Mouse (Mus musculus): Measurements from ENCODE around the gene Nle1. TPM values are rescaled to one million over a fixed set of nuclear protein-coding genes. Genes with fewer than 3 reads are reported as not detected.
A peak's percentile ranks its signal among the peaks of the same experiment; 100 is the strongest.

Nle1 gene
- polyA plus RNA-seq (2015; fragmentation: Nextera tagmentation; extraction: Ambion mirVana) = 27.3 and 35.3 TPM in 2 replicates

DNA sequence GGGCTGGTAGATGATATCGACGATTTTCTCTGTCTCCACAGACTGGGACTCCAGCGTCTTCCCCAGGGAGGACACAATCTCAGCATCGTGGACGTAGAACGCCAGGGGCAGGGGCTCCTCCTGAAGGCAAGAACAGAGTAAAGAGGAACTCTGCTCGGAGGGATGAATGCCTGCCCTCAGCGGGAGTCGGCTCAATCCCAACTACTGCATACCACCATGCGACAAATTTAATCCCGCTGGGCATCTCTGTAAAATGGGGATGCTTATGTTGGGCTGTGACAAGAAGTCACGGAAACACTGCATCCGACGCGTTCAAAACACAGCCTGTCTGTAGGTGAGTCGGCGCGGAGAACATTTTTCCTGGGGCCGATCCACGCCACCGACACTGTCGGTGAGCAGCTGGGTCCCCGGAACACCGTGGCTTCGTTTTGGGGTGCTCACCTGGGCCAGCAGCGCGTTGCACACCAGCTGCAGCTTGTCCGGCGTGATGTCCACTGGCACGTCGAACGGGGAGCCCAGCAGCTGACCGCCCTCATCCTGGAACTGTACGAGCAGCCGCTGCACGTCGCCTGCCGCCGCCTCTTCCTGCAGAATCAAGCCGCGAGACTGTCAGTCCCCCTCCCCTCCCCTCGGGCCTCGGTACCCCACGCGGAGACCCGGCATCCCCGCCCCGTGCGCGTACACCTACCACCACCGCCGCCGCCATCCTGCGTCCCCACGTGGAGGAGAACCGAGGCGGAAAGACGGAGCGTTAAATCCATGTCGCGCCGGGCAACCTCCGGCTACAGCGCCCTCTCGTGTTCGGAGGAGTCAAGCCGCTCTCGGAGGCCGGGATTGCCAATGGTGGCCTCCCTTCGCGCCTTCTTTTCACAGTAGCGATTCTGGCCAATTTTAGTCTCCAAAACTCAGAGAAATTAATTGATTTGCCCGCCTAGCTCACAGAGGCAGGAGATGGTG is at the start of gene Nle1:
TSS of gene Nle1 (minus strand) at position 761 of the 957 bp plus-strand sequence.
- Histone ChIP-seq H3K4me2 (peak within 1 kb of the TSS; percentile 78), H3K9me3 (no peaks in the 10 kb centered on the region), H3K27ac (no peak within 1 kb of the TSS), H3K27me3 (peaks cover 10% of the 10 kb centered on the region), H3K36me3 (peaks cover 34% of the 10 kb centered on the region), H3K9ac (peak within 1 kb of the TSS; percentile 84), H3K4me1 (replicated peaks) (peaks cover 12% of the 10 kb centered on the region), H3K4me3 (peak within 1 kb of the TSS; percentile 77)
- WGBS = 2% methylated on average over 66 of the region's 73 CpGs
- ATAC-seq (ENCODE audit: low FRiP score) = peak; percentile 83

DNA sequence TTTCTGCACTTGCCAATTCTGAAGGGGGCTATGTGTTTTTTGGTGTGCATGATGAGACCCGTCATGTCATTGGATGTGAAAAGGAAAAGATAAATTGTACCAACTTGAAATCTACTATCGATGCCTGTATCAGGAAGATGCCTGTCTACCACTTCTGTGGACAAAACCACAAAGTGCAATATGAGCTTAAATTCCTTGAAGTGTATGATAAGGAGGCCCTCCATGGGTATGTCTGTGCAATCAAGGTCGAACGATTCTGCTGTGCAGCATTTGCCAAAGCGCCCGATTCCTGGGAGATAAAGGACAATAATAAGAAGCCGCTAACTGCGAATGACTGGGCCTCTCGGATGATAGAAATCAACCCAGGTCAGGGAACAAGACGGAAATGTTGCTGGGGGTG is 48.7 kb upstream of the Nle1 start:
- Histone ChIP-seq H3K27ac (no peak overlapping the region), H3K4me1 (replicated peaks) (0 out of 2 replicates have a peak, but pooled peaks cover 2% of the 10 kb centered on the region), H3K9ac (no peak overlapping the region), H3K36me3 (no peaks in the 10 kb centered on the region), H3K4me3 (no peak overlapping the region), H3K9me3 (no peaks in the 10 kb centered on the region), H3K4me2 (no peak overlapping the region), H3K27me3 (peaks cover 48% of the 10 kb centered on the region)
- WGBS = 76% methylated on average over 10 of the region's 10 CpGs
- ATAC-seq (ENCODE audit: low FRiP score) = no peak

DNA sequence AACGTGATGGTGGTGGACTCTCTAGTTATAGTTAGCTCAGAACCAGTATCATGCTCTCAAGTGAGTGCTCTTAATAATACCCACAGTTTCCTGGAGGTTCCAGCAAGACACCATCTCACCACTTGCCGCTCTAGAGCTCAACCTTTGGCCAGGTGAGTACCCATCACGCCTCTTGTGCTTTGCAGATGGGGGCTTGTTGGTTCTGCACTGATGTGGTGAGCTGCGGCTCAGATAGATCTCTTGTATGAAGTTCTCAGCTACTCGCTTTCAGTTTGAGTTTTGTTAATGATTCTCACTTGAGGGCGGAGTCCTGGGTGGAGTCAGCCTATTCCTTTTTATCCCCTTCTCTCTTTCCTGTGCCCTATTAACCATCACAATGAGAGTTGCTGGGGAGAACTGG is 46.4 kb upstream of the Nle1 start:
- Histone ChIP-seq H3K27ac (no peak overlapping the region), H3K36me3 (no peaks in the 10 kb centered on the region), H3K9me3 (no peaks in the 10 kb centered on the region), H3K27me3 (peaks cover 58% of the 10 kb centered on the region), H3K4me2 (no peak overlapping the region), H3K9ac (no peak overlapping the region), H3K4me3 (no peak overlapping the region), H3K4me1 (replicated peaks) (peaks cover 9% of the 10 kb centered on the region; the same call in 1 of the 2 replicates)
- 79% methylated on average over 6 of the region's 6 CpGs for WGBS
- no peak for ATAC-seq (ENCODE audit: low FRiP score)

DNA sequence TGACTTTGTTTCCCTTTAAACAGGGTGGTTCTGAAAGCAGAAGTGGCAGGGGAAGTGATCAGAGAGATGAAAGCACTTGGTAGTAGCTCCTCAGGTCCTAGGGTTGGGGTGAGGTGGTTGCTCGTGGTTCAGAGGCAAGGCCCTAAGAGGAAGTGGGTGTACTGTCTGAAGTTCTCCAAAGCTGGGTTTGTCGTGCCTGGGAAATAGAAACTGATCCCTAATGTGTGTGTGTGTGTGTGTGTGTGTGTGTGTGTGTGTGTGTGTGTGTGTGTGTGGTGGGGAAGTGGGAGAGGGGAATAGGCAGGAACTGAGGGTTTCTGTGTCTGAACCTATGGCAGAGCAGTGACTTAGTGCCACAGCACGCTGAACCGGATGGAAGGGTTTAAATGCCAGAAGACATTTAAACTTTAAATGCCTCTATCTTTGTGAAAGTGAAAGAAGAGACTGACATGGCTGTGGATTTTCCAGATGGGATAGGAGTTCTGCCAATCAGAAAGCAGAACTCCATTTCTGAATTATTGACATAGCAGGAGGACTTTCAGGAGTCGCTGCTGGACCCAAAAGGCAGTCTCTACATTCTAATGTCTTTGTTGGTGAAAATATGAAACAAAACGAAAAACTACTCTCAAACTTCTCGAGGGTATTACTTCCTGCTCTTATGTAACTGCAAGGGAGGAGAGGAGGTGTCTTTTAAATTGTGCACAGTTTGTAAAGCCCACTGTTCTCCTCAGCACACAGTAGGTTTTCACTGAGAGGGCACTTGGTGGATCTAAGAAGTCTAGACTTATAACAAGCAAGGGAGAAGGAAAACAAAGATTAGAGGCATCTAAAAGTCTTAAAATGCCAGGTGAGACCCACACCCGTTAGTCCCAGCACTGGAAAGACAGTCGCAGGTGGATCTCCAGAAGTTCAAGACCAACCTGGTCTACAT is 44.7 kb upstream of the Nle1 start:
- H3K9ac ChIP-seq = no peak overlapping the region
- no peaks in the 10 kb centered on the region for H3K9me3 ChIP-seq
- H3K4me2 ChIP-seq = no peak overlapping the region
- WGBS = 72% methylated on average over 9 of the region's 9 CpGs
- peaks cover 9% of the 10 kb centered on the region; the same call in 1 of the 2 replicates for H3K4me1 ChIP-seq (replicated peaks)
- H3K27ac ChIP-seq = no peak overlapping the region
- H3K4me3 ChIP-seq = no peak overlapping the region
- H3K27me3 ChIP-seq = peaks cover 69% of the 10 kb centered on the region
- ATAC-seq (ENCODE audit: low FRiP score) = no peak
- H3K36me3 ChIP-seq = no peaks in the 10 kb centered on the region

DNA sequence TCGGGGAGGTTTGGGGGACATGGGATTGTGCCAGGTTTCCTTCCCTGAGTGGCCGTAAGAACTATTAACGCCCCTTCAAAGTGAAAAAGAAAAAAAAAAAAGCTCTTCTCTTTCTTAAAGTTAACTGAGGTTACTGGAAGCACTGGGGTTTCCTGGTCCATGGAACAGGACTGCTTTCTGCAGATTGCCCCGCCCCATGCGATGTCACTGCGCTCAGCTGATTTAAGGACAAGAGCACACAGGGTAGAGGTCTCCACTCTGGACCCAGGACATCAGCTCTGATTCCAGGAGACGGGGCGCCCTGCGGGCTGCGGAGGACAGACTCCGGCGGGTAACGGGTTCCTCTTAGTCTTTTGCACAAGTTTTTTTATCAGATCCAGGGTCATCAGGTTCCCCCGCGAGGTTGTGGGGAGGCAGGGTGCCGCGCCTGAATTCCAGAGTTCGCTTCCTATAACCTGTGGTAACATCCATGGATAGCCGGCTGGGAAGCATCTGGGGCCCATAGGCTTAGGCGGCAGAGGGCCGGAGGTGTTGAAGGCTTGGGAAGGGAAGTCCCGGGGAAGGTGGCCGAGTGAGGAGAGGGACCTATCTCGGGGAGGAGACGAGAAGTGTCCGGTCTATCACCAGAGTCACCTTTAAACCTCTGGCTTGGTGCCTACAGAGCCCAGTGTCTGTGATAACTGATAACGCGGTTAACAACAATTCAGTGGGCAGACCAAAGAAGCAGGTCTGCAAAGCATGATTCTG is 43.8 kb upstream of the Nle1 start:
- H3K9me3 ChIP-seq = no peaks in the 10 kb centered on the region

DNA sequence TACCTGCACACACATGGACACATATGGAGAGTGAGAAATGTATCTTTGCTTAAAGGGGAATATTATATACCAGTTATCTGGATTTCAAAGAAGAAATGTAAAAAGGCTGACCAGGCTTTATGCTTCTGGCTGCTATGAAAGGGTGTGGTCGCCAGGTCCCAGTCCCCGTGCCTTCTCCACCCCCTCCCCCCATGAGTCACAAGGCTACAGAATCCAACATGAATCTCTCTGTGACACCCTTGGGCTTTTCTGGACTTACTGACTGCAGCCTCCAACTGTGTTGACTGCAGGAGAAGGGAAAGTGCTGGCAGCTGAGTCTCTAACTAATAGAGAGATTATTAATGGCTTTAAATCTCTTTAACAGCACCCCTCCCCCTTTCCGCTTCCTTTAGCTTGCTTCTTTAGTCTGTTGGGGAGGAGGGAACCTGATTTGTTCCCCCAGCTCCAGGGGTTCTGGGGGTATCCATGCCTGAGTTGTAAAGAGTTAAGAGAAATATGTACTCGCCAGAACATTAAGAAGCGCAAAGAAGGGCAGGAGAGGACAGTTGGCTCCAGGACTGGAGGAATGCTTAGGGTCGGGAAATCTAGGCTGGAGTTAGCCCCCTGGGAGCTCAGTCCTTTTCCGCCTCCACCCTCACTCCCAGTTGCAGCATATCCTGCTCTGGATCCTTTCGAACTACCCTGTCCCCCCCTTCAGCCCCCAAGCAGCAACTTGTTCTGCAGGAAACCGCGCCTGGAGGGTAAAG is 42.7 kb upstream of the Nle1 start, which contains the start of gene Slfn5:
TSS of gene Slfn5 (plus strand) at position 614 of the 746 bp plus-strand sequence.
- 0 out of 2 replicates have a peak within 1 kb of the TSS, but pooled peaks have one; percentile 19 for H3K4me2 ChIP-seq
- WGBS = 15% methylated on average over 10 of the region's 10 CpGs
- peaks cover 9% of the 10 kb centered on the region; the same call in 1 of the 2 replicates for H3K4me1 ChIP-seq (replicated peaks)
- no peaks in the 10 kb centered on the region for H3K36me3 ChIP-seq
- H3K4me3 ChIP-seq = peak within 1 kb of the TSS; percentile 5; the same call in 1 of the 2 replicates
- H3K27me3 ChIP-seq = peaks cover 66% of the 10 kb centered on the region
- ATAC-seq (ENCODE audit: low FRiP score) = no peak
- H3K9me3 ChIP-seq = no peaks in the 10 kb centered on the region
- H3K27ac ChIP-seq = no peak within 1 kb of the TSS
- H3K9ac ChIP-seq = no peak within 1 kb of the TSS; the same call in 1 of the 2 replicates

More for the DNA sequence above, 43.8 kb upstream of the Nle1 start:
- Histone ChIP-seq H3K27ac (no peak overlapping the region), H3K4me2 (0 out of 2 replicates have a peak overlapping the region, but pooled peaks have one; percentile 19), H3K36me3 (no peaks in the 10 kb centered on the region), H3K9ac (no peak overlapping the region; the same call in 1 of the 2 replicates), H3K27me3 (peaks cover 69% of the 10 kb centered on the region), H3K4me1 (replicated peaks) (peaks cover 9% of the 10 kb centered on the region; the same call in 1 of the 2 replicates), H3K4me3 (peak overlapping the region; percentile 5; the same call in 1 of the 2 replicates)
- ATAC-seq (ENCODE audit: low FRiP score) = no peak
- WGBS = 13% methylated on average over 28 of the region's 28 CpGs

DNA sequence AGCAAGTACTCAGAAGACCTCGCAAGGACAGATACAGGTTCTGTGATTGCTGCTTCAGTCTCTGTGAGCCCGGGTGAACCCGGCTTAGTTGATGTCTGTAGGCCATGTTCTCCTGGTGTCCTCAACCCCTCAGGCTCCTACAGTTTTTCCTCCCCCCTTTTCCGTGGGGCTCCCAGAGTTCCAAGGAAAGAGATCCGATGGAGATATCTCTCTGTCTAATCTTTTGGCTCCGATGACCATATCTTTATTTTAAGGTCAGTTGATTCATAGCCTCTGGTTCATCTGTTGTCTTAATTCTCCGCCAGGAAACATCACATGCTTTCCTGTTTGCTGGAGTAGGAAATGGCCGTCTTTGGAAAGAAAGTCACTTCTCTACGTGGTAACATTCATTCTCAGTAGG is 40.8 kb upstream of the Nle1 start:
- Histone ChIP-seq H3K9me3 (no peaks in the 10 kb centered on the region), H3K9ac (no peak overlapping the region), H3K4me1 (replicated peaks) (peaks cover 9% of the 10 kb centered on the region; the same call in 1 of the 2 replicates), H3K4me3 (no peak overlapping the region), H3K27ac (no peak overlapping the region), H3K4me2 (no peak overlapping the region), H3K27me3 (peaks cover 54% of the 10 kb centered on the region), H3K36me3 (no peaks in the 10 kb centered on the region)
- no peak for ATAC-seq (ENCODE audit: low FRiP score)
- 90% methylated on average over 9 of the region's 9 CpGs for WGBS

DNA sequence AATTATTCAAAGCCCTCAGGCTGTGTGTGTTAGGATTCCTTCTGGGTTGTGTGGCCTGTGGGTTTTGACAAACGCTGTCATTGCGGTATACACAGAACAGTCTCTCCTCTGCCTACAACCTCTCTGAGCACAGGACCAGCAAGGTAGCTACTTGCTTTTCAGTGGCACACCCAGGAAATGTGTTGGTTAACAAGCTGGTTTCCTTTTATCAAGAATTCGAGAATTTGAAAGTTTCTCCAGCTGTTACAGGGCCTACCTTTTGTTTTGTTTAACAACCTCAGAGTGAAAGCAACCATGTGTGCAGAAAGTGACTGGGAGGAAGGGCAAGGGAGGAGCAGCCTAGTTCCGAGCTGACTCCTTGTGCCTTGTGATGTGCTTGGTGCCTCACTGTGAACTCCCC is 39.2 kb upstream of the Nle1 start:
- 50% methylated on average over 4 of the region's 4 CpGs for WGBS
- H3K4me2 ChIP-seq = no peak overlapping the region
- no peak for ATAC-seq (ENCODE audit: low FRiP score)
- H3K27me3 ChIP-seq = peaks cover 39% of the 10 kb centered on the region
- H3K36me3 ChIP-seq = no peaks in the 10 kb centered on the region
- H3K4me1 ChIP-seq (replicated peaks) = peaks cover 9% of the 10 kb centered on the region; the same call in 1 of the 2 replicates
- H3K9me3 ChIP-seq = no peaks in the 10 kb centered on the region
- H3K4me3 ChIP-seq = no peak overlapping the region
- no peak overlapping the region for H3K27ac ChIP-seq
- no peak overlapping the region for H3K9ac ChIP-seq

DNA sequence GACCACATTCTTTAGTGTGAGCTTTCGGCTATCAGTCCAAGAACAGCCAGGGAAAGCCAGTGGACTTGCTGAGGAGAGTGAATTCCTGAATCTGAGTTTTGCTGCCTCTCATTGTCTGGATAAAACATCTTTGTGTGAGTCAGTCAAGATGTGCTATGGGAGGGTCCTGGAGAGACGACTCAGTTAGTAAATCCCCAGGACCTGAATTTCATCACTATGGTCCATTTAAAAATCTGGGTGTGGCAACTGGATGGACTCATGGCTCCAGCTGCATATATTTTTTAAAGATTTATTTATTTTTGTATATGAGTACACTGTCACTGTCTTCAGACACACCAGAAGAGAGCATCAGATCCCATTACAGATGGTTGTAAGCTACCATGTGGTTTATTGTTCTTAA is 37.4 kb upstream of the Nle1 start:
- Histone ChIP-seq H3K4me1 (replicated peaks) (no peaks in the 10 kb centered on the region), H3K4me2 (no peak overlapping the region), H3K9ac (no peak overlapping the region), H3K36me3 (no peaks in the 10 kb centered on the region), H3K9me3 (no peaks in the 10 kb centered on the region), H3K27me3 (peaks cover 24% of the 10 kb centered on the region), H3K27ac (no peak overlapping the region), H3K4me3 (no peak overlapping the region)
- no peak for ATAC-seq (ENCODE audit: low FRiP score)
- WGBS = 70% methylated on average over 2 of the region's 2 CpGs

DNA sequence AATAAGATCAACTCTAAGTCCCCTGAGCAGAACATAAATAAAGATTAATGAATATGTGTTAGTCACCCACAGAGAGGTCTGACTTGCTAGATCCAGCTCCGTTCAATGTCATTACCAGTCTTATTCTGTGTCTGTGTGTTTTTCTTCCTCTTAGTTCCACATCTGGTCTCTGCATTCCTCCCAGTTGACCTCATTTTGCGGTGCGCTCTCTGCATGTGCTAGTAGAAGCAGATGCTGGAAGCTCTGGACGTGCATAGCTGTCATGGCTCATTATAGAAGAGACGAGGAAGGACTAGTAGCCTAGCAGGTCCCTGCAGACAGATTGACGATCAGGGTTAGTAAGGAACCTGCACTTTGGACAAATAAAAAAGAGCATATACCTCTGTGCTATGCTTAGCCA is 35.1 kb upstream of the Nle1 start:
- Histone ChIP-seq H3K9ac (no peak overlapping the region), H3K4me2 (no peak overlapping the region), H3K36me3 (no peaks in the 10 kb centered on the region), H3K9me3 (no peaks in the 10 kb centered on the region), H3K27me3 (peaks cover 25% of the 10 kb centered on the region; the same call in 1 of the 2 replicates), H3K4me1 (replicated peaks) (no peaks in the 10 kb centered on the region), H3K4me3 (no peak overlapping the region), H3K27ac (no peak overlapping the region)
- no peak for ATAC-seq (ENCODE audit: low FRiP score)
- 62% methylated on average over 6 of the region's 6 CpGs for WGBS

DNA sequence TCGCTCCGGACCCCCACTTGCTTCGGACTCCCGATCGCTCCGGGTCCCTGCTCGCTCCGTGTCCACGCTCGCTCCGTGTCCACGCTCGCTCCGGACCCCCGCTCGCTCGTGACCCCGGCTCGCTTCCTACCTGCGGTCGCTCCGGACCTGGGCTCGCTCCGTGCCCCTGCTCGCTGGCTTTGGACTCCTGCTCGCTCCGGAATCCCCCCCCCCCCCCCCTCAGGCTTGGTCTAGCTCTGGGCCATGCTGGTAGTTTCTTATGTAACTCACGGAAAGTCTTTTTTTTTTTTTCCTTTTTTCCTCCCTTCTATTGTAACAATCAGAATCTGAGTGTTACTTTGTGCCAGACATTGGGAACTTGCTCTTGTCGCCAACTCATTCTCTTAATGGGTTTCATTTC is 25.0 kb upstream of the Nle1 start:
- no peak overlapping the region; the same call in 1 of the 2 replicates for H3K9ac ChIP-seq

More for the DNA sequence above, 25.0 kb upstream of the Nle1 start:
- Histone ChIP-seq H3K4me2 (peak overlapping the region; percentile 94), H3K4me3 (peak overlapping the region; percentile 50), H3K9me3 (no peaks in the 10 kb centered on the region), H3K4me1 (replicated peaks) (peaks cover 22% of the 10 kb centered on the region), H3K36me3 (no peaks in the 10 kb centered on the region), H3K27me3 (peaks cover 77% of the 10 kb centered on the region), H3K27ac (no peak overlapping the region)
- under 1% methylated on average over 25 of the region's 29 CpGs for WGBS
- no peak for ATAC-seq (ENCODE audit: low FRiP score)

Data from hindbrain, embryonic 13.5 days (tissue).